Mouse (Mus musculus) T-helper 1 cell (primary cell): ENCODE measurements around the gene Stx8.

ENCODE experiments used
- in situ Hi-C: fragments of 300-600 bp; cut with MboI, MseI; formaldehyde crosslinking; loops from one replicate; pipeline ENCODE4 v1.15.1; 2025; ENCODE audit warnings: high pct_unique_total_duplicates

The Stx8 gene

DNA sequence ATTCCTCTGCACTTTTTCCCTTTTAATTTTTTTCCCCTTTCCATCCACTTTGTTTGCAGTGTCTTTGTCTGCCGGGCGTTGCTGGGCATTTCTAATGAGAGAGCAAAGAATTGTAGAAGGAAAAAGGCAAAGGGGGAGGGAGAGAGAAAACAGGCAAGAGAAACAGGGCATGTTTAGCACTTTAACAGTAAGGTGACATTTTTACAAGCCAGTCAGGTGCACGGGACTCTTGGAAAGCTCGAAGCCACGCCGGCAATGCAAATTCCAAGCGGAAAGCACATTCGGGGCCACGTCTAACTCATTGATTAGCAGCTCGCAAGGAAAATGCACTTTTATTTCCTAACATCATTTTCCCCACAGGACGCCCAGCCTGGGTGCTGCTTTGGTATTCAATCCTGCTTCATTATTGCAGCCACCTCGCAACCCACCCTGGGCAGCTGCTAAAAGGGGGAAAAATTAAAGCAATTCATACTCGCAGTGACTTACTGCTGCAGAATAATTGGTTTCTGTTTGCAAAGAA, 179.1 kb downstream of the Stx8 start:
- in situ Hi-C loops: no loop called here

DNA sequence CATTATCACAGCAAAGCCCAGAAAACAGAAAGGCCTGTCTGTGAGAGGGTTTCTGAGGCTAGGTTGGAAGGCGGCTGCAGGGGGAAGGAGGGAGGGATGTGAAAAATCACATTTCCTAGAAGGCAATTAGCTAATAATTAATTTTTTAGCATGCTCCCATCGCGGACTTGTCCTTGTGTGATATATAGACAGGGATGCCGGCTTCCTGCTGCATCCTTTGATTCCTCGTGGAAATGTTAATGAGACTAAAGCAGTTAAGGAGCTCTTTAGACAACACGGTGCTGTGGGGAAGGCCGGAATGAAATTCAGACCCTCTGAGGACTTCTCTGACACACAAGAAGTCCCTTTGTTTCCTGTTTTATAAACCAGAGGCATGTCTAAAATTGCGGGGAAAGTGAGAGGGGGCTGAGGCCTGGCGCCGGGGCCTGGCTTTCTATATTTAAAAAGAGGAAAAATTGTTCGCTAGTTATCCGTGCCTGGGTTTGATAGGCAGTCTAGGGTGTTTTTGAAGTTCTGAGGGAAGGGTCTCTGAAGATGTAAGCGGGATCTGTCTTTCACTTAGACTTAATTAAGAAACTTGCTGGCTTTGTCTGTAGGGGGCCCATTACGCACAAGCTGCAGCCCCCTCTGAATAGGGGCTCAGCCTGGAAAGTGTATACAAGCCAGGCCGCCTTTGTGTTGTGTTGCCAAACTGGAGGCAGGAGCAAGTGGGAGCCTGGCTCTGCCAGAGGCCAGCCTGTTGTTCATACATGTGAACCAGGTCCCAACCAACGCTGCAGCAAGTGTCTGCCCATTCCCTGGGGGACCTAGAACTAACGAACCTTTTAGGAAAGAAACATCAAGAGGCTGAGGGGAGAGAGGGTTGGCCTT, 179.8 kb downstream of the Stx8 start:
- in situ Hi-C loops: no loop called here

DNA sequence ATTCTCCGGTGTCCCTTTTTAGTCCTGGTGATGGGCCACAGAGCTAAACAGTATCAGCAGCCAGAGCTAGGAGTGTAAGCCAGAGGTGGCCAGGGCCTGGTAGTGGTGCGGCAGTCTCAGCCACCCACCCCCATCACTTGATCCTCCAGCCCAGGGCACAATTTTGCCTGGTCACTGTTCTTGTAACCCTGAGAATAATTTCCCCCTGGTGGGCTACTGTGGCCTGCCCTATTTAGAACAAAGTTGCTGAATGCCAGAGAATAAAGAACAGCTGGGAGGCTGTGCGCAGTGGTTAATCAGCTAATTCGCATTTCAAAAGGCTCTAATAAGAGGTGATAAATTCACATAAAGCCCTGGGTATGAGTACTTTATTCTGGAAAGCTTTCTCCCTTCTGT, 180.5 kb downstream of the Stx8 start:
- in situ Hi-C loops: no loop called here

DNA sequence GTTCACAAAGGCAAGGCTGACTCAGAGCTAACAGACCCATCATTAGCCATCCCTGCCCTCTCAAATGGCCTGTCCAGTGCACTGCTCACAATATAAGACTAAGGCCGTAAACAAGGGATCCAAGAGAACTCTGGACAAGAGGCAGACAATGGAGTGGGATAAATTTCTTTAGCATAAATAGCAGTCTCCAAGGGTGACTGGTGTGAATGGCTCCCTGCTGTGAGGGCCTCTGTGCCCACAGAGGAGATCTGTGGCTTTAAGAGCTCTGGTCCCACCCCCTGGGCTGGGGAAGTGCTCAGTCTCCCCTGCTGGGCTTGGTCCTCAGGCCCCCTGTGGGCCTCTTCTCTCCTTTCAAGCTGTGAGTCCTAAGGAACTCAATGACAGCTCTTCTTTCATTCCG, 184.9 kb downstream of the Stx8 start:
- in situ Hi-C loops: no loop called here

DNA sequence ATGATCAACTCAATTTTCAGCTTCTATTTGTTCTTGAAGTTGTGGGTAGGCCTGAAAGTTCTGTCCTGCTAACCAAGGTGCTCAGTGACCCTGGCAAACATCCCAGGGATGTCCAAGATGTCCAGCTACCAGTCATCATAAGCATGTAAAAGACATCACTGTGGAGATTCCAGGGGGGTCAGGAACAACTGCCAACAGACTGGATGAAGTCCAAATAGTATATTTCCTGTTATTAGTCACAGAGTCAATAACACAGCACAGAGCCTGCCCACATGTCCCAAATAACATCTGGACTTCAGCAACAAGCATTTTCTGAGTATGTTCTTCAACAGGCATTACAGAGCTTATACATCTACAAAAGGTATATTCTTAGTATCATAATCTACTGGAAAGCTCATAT, 189.8 kb downstream of the Stx8 start:
- in situ Hi-C loops: no loop called here

DNA sequence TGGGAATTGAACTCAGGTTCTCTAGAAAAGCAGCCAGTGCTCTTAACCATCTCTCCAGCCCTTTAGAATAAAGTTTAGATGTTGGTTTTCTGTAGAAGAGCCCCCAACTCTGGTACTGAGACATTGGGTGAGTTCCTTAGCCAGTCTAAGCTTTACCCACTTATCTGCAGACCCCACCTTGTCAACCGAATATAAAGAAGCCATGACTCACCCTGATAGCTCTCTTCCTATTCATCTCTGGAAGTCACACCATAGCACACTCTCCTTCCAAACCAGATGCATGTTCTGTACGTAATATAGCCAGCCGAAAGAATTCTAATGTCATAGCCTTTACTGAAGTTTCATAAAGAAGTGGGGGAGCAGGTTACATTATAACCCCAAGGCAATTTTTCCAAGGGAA, 192.2 kb downstream of the Stx8 start:
- in situ Hi-C loops: no loop called here

DNA sequence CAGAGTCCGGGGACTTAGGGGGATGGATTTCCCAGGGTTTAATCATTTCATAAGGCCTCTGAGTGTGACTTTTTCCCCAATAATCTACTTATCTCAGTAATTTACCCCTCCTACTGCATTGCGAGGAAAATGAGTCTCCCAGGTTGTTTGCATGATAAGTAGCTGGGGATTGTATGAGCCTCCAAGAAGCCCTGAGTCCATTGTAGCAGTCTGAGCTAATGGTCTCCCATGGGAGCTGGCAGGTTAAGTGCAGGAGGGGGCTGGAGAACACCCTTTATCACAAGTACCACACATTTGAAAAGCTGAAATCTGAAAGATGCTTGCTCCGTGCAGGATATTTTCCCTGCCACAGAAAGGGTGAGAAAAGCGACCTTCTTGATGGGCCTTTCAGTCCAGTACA, 193.9 kb downstream of the Stx8 start:
- in situ Hi-C loops: loop anchor here (10.0 kb wide), 1 partner anchor 325 kb away; no protein-coding TSS in a partner anchor

DNA sequence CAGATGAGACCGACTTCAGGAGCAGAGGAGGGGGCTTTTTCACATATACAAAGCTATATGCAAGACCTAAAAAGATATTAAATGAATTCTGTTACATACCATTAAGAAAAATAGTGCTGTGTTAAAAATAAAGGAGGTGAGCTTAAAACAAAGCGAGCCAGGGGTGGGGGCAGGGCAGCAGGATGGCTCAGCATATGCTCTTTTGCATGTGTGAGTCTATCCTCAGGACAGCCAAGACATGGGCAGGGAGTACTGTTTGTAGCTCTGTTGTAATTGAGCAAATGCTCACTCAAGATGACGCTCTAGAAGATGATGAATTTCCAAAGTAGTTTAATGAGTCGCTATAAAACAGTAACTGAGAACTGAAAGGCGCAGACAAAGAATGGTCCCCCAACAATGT, 198.4 kb downstream of the Stx8 start:
- in situ Hi-C loops: loop anchor here (10.0 kb wide), 1 partner anchor 330 kb away; no protein-coding TSS in a partner anchor

DNA sequence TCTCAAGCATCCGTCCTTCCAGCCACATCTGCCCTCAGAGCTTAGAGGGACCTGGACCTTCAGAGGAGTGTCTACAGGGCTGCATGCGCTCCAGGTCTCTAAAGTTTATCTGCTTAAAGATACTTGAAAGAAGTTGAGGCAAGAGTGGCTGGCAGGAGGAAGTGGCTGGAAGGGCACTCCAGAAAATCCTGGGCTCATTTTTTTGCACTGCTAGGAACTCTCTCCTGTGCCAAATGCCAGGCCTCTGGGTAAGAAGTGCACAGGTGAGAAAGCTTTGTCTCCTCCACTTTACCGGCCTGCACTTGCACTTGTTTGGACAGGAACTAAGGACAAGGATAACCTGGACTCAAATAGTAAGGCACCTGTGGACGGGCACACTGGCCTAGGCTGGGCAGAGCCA, 202.4 kb downstream of the Stx8 start:
- in situ Hi-C loops: loop anchor here (10.0 kb wide), 1 partner anchor 334 kb away; no protein-coding TSS in a partner anchor

DNA sequence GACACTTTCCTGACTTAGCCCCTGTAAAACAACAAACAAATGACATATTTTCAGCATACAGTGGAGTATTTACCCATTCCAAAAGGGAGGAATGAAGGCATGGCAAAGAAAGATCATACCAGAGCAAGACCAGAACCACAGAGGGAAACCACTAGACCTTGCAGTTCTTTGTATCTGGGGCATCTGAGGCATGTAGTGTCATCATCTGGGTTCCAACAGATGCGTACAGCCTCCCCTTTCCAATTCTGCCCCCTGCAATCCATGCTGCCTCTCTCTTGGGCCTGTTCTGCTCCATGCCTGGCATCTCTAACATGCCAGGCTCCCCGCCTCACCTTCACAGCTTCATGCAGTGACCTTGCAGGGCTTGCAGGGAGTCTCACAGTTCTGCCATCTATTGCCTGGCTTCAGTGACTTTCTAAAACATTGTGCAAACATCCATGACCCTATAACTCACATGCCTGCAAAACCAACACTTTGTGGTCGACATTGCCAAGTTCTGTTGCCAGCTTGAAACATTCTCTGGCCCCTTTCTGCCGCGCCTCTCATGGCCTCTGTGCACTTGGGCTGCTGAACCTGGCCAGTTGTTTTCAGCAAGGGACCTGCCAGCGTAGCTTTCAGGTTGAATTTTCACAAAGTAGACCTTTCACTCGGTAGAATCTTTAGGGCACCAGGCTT, 206.1 kb downstream of the Stx8 start:
- in situ Hi-C loops: no loop called here

DNA sequence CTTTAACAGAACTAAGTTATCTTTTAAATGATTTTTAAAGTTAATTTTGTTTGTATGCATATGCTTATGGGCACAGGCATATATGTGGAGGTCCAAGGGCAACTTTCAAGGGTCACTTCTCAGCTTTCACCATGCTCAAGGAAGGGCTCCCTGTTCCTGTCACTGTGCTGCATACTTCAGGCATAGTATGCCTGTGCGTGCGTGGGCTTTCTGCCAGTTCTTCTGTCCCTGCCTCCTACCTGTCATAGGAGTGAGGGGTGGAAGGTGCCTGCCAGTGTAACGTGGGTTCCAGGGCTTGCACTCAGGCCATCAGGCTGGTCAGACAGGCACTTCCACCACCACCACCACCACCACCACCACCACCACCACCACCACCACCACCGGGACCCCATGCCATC, 206.7 kb downstream of the Stx8 start:
- in situ Hi-C loops: no loop called here

DNA sequence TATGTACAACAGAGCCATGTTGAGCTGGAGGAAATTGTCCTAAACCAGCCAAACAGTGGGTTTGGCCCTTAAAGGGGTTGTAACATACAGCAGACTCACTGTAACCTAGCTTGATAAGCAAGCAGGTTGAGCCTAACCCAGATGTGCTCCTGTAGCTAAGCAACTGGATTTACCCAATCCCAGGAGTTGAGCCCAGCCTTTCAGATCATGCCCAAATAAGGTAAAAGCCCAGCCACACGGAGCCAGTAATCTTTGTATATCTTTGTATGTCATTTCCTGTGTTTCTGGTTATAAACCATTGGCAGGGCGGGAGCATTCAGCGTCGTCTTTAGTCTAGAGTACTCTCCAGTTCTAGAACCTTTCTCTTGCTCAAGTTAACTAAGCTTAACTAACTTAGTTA, 210.6 kb downstream of the Stx8 start:
- in situ Hi-C loops: no loop called here

DNA sequence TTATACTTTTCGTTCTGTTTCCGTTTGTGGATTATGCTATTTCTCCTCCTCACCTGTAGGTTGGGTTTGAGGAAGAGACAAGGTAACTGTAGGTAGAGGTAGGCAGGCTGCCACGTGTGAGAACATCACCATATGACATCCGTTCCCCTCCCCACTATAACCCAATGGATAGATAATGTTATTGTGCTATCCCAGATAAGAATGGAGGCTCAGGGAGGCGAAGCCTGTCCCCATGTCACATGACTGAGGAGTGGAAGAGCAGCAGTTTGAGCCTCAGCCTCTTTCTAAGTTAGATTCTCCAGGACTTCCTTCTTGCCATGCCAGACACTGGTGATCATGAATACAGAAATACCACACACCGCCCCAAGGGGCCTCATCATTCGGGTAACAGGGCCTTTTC, 211.4 kb downstream of the Stx8 start:
- in situ Hi-C loops: no loop called here

DNA sequence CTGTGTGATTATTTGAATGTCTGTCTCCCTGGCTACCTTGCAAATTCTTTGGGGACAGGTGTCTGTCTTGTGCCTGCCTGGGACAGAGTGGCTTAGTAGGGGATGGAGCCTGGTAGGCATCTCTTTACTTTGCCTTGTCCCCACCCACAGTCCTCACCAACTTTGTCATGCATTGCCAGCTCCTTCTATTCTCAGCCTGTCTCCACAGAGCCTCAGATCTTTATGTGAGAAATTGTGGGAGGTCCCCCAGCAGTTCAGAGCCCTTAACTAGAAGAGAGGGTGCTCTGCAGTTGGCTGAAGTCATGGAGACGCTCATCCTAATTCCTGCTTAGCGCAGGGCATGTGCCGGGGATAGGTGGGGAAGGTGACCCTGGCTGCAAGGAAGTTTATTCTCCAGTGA, 219.7 kb downstream of the Stx8 start:
- in situ Hi-C loops: no loop called here

DNA sequence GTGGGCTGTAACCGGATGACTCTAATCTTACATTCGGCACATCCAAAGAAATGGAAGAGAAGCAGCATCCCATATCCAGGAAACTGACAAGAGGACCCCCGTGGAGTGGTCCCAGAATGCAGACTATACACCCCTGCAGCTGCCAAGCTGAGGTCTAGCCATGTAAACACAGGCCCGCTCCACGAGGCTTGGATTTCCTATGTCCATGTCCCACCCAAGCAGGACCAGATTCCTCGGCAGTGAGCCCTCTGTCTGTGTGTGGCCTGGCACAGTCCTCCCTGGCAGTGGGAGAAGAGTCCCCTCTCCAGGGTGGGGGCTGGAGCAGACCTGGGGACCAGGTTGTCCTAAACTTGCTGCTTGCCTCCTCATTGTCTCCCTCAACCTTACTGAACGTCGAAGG, 221.2 kb downstream of the Stx8 start:
- in situ Hi-C loops: no loop called here

DNA sequence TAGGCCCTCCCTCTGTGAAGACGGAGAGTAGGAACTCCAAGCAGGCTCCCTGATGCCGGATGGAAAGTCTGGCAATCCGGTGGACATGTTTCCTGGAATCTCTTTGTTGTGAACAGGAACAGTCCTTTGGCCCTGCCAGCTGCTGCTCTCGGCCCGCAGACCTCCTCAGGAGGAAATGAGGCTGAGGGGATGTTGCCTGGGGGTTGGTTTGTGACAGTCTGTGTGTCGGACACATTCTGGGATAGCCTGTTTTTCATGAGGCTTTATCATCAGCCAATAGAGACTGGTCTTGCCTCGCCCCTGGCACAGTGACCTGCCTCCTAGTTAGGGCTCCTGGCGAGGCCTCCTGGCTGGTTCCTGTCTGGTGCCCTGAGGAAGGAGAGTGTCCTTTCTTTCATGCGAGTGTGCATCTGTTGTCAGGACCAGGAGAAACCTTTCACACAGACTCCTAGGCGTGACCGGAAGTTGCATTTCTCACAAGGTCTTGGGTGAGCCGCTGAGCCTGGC, 222.8 kb downstream of the Stx8 start:
- in situ Hi-C loops: no loop called here

DNA sequence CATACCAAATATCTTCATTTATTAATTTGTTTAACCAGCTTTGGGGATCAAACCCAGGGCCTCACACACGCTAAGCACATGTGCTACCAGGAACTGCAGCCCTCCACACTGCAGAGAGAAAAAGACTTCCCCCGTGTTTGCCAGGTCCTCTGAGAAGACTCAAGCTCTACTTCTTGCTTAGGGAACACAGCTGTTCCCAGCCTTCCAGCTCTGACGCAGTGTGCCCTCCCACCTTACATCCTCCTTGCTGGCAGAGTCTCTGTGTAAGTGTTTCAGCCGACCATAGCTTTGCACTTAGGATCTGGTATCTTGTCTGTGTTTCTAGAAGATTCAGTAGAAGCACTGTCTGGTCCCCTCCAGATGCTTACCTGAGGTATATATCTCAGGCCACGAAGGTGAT, 224.9 kb downstream of the Stx8 start:
- in situ Hi-C loops: no loop called here

DNA sequence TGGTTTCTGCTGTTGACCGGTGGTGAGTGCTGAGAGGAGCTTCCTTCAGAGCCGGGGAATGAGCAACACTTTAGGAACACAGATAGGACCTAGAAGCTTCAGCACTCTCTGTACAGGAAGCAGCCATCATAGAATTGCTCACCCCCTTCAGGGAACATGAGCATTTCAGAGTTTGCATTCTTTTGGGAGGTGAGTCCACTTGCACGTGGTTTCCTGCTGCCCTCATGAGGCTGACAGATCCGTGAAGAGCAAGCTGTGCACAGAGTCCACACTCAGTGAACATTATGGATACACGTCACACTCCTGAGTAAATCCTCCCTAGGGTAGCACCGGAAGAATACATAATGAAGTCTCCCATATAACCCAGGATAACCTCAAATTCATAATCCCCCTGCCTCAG, 229.2 kb downstream of the Stx8 start:
- in situ Hi-C loops: no loop called here

DNA sequence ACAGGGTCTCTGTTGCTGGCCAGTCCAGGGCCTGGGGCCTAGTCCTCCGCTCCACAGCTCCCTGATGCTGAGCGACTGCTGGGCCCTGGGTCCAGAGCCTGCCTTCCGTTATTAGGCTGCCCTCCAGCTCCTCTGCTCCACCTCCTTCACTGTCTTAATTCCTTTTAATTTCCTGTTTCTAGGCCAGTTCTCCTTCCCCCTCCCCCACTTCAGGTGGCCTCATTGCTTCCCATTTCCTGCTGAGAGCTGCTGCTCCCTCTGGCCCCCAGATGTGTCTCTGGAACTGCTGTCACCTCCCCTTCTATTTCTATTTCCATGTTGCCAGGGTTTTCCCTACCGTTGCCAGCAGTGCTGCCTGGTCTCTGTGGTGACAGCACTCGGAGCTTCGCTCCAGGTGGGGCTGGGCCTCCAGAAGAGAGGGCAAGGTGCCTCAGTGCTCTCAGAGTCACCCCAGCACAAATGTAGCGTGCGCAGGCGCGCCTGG, 229.7 kb downstream of the Stx8 start:
- in situ Hi-C loops: no loop called here

DNA sequence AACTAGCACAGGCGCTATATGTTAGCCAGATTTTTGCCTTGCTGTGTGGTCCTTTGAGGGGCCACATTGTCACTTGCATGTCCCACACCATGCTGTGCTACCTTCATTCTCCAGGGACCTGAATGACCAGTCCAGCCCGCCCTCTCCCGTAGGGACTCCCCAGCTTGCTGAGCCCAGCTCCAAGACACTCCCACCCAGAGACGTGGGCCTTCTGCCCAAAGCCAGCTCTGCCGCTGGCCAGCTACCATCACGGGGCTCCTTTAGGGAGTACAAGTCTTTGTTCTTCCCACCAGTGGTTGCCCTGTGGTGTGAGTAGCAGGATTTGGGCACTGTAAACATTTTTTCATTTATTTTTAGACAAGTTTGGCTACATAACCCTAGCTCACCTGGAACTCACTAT, 230.6 kb downstream of the Stx8 start:
- in situ Hi-C loops: no loop called here

DNA sequence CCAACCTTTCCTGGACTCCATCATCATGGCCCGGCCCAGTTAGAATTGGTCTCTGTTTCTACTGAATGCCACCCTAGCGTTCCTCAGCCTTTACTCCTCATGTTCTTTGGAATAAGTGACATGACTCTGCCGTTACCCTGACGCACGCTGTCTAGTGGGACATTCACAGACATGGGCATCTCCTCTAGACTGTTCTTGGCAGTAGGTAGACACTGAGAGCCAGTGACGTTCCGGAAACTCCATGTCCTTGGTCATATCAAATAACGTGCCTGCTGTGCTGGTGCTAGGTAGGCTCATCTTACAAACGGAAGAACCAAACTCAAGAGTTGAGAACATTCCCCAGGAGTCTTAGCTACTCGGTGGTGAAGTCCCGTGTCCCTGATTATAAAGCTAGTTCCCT, 231.5 kb downstream of the Stx8 start:
- in situ Hi-C loops: no loop called here

DNA sequence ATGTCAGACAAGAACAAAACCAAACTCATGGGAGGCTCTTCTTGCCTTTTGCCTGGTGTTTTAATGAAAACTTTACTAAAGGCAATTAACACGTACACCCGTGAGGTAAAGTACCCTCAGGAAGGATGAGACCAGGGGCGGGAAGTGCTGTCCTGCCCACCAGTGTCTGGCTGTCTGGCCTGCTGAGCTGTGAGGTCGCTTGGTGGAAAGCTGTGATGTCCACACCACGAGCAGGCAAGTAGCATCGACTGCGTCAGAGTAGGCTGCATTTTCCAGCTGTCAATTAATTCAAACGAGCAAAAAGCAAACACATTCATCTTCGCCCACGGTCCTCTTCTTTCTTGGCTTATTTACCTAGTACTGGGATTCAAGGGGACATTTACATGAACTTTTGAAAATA, 232.7 kb downstream of the Stx8 start:
- in situ Hi-C loops: no loop called here

DNA sequence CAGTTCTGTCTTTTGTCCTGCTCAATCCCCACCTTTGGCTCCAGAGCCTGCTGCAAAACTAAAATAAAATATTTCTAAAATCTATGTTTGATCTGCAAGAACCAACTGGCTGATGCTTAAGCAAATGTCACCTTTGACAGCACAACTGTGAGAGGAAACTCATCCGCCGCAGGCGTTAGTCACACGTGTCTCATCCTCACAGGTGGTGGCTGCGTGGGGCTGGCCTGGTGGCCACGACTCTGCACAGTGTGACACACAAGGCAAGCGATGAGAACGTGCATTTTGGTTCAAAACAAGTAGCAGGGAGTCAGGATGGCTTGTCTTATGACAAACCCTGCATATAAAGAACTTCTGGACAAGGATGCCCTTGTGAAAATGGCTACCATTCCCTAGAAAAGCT, 233.1 kb downstream of the Stx8 start:
- in situ Hi-C loops: no loop called here
